Mouse (Mus musculus): ENCODE data around the gene Tns1. TPM values are rescaled to one million over a fixed set of nuclear protein-coding genes. Genes with fewer than 3 reads are reported as not detected.

Tns1 gene
- polyA plus RNA-seq, 1 experiment from 2014 or later: 120 TPM

GRCm38 (mm10) chr1:73947525-73948304 lies 176.5 kb downstream of the Tns1 start:
- H3K9me3 ChIP-seq (replicated peaks; ENCODE audit: control insufficient read depth, low read length): no peaks in the 10 kb centered on the region
- peaks cover 91% of the 10 kb centered on the region for H3K4me1 ChIP-seq (ENCODE audit: control insufficient read depth, insufficient read depth, low read length)
- no peak for ATAC-seq (replicated peaks; ENCODE audit: extremely low read depth, insufficient read depth, low FRiP score)
- H3K4me3 ChIP-seq (ENCODE audit: low read length): no peak overlapping the region
- peak overlapping the region; percentile 75 for H3K27ac ChIP-seq (ENCODE audit: low read length)
- no peak overlapping the region for H3K4me2 ChIP-seq (ENCODE audit: low read depth, low read length)
- no peaks in the 10 kb centered on the region for H3K27me3 ChIP-seq (ENCODE audit: control insufficient read depth, insufficient read depth, low read length)
- H3K36me3 ChIP-seq (ENCODE audit: control insufficient read depth, insufficient read depth): peaks cover 31% of the 10 kb centered on the region
- 0 out of 2 replicates have a peak overlapping the region, but pooled peaks have one; percentile 6 for H3K9ac ChIP-seq (ENCODE audit: low read length)
- 65% methylated on average over 15 of the region's 15 CpGs for WGBS

DNA sequence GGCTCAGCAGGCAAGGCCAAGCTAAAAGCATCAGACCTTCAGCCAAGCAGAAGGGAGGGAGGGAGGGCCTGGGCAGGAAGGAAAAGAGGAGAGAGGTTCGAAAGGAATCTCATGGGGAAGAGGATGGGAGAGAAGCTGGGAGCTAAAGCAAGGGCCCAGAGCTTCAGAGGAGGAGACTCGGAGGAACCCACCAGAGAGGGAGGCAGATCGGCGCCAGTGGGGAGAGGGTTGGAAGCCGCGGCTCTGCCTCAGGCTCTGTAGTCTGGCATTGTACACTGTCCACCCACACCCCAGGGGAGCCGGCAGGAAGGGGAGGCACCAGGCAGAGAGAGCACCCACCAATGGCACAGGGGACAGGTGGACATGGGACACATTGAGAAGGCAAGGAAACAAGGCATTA lies 177.5 kb downstream of the Tns1 start:
- Histone ChIP-seq H3K27ac (ENCODE audit: low read length) (no peak overlapping the region; the same call in 1 of the 2 replicates), H3K27me3 (ENCODE audit: control insufficient read depth, insufficient read depth, low read length) (no peaks in the 10 kb centered on the region), H3K4me2 (ENCODE audit: low read depth, low read length) (no peak overlapping the region), H3K4me1 (ENCODE audit: control insufficient read depth, insufficient read depth, low read length) (peaks cover 94% of the 10 kb centered on the region), H3K9ac (ENCODE audit: low read length) (no peak overlapping the region), H3K9me3 (replicated peaks; ENCODE audit: control insufficient read depth, low read length) (no peaks in the 10 kb centered on the region), H3K4me3 (ENCODE audit: low read length) (no peak overlapping the region), H3K36me3 (ENCODE audit: control insufficient read depth, insufficient read depth) (peaks cover 25% of the 10 kb centered on the region)
- 69% methylated on average over 7 of the region's 7 CpGs for WGBS
- no peak for ATAC-seq (replicated peaks; ENCODE audit: extremely low read depth, insufficient read depth, low FRiP score)

DNA sequence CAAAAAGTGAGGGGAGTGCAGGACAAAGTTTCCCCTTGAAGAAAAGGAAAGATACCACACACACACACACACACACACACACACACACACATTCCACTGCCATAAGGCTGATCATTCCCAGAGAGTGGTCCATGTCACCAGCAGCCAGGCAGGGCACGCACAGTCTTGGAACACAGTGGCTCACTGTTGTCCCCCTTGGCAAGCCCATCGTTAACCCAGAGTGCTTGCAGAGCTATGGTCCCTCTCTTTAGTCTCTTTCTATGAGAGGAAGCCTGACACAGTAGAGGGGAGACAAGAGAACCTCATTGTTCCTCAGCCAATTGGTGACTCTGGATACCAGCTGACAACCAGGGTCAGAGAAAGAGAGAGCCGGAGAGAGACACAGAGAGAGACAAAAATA lies 179.9 kb downstream of the Tns1 start:
- H3K4me1 ChIP-seq (ENCODE audit: control insufficient read depth, insufficient read depth, low read length): peaks cover 91% of the 10 kb centered on the region
- peak overlapping the region; percentile 82 for H3K27ac ChIP-seq (ENCODE audit: low read length)
- no peak for ATAC-seq (replicated peaks; ENCODE audit: extremely low read depth, insufficient read depth, low FRiP score)
- peak overlapping the region; percentile 40; the same call in 1 of the 2 replicates for H3K9ac ChIP-seq (ENCODE audit: low read length)
- H3K27me3 ChIP-seq (ENCODE audit: control insufficient read depth, insufficient read depth, low read length): no peaks in the 10 kb centered on the region
- 46% methylated on average over 3 of the region's 3 CpGs for WGBS
- H3K4me2 ChIP-seq (ENCODE audit: low read depth, low read length): no peak overlapping the region
- peaks cover 25% of the 10 kb centered on the region for H3K36me3 ChIP-seq (ENCODE audit: control insufficient read depth, insufficient read depth)
- no peak overlapping the region for H3K4me3 ChIP-seq (ENCODE audit: low read length)
- no peaks in the 10 kb centered on the region for H3K9me3 ChIP-seq (replicated peaks; ENCODE audit: control insufficient read depth, low read length)

DNA sequence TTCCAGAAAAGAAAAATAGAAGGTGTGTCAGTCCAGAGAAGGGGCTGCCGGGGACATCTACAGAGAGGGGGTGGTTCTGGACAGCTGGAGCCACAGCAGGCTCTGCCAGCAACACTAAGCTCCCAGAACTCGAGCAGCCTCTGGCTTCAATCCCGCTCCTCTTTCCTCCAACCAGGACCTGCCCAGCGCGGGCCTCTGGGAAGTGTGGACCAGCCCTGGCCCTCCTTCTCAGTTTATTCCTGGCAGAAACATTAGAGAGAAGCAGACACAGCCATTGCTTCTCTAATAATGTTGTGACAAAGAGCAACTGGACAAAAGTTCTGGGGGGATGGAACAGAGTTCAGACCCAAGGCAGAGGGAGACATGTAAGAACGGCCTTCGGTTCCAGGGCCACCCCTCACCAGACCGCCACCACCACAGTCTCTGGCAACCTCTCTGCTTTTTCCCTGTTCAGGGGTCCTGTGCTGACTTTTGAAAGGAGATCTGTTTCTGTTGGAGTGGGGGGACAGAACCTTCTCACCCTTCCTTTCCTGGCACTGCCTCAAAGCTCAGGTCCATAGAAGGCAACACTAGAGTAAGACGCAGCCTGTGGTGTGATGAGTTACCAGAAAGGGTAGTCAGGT lies 180.5 kb downstream of the Tns1 start:
- H3K9me3 ChIP-seq (replicated peaks; ENCODE audit: control insufficient read depth, low read length): no peaks in the 10 kb centered on the region
- H3K4me2 ChIP-seq (ENCODE audit: low read depth, low read length): no peak overlapping the region
- peak overlapping the region; percentile 82 for H3K27ac ChIP-seq (ENCODE audit: low read length)
- H3K9ac ChIP-seq (ENCODE audit: low read length): peak overlapping the region; percentile 45; the same call in 1 of the 2 replicates
- H3K27me3 ChIP-seq (ENCODE audit: control insufficient read depth, insufficient read depth, low read length): no peaks in the 10 kb centered on the region
- no peak overlapping the region for H3K4me3 ChIP-seq (ENCODE audit: low read length)
- H3K36me3 ChIP-seq (ENCODE audit: control insufficient read depth, insufficient read depth): peaks cover 25% of the 10 kb centered on the region
- peaks cover 88% of the 10 kb centered on the region for H3K4me1 ChIP-seq (ENCODE audit: control insufficient read depth, insufficient read depth, low read length)
- 0 out of 2 replicates have a peak, but pooled peaks have one; percentile 21 for ATAC-seq (replicated peaks; ENCODE audit: extremely low read depth, insufficient read depth, low FRiP score)
- WGBS: 66% methylated on average over 9 of the region's 9 CpGs

DNA sequence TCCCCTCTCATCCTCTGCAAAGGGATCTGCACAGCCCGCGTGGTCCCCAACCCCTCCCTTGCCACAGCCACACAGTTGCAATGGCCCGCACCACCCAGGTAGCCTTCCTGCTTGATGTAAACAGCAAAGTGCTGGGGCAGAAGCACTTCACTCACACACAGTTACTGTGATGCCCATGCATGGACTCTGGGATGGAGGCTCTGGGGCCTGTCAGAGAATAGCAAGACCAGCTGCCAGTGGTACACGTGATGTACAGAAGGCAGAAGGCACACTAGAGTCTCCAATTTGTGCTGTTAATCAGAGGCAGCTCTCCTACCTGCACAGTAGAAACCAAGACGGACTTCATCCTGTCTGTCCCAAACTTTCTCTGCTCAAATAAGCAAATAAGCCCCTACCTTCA lies 181.0 kb downstream of the Tns1 start:
- Histone ChIP-seq H3K27ac (ENCODE audit: low read length) (peak overlapping the region; percentile 82), H3K36me3 (ENCODE audit: control insufficient read depth, insufficient read depth) (peaks cover 29% of the 10 kb centered on the region), H3K9me3 (replicated peaks; ENCODE audit: control insufficient read depth, low read length) (no peaks in the 10 kb centered on the region), H3K9ac (ENCODE audit: low read length) (peak overlapping the region; percentile 45; the same call in 1 of the 2 replicates), H3K4me3 (ENCODE audit: low read length) (no peak overlapping the region), H3K27me3 (ENCODE audit: control insufficient read depth, insufficient read depth, low read length) (no peaks in the 10 kb centered on the region), H3K4me1 (ENCODE audit: control insufficient read depth, insufficient read depth, low read length) (peaks cover 88% of the 10 kb centered on the region), H3K4me2 (ENCODE audit: low read depth, low read length) (no peak overlapping the region)
- WGBS: 87% methylated on average over 5 of the region's 5 CpGs
- no peak for ATAC-seq (replicated peaks; ENCODE audit: extremely low read depth, insufficient read depth, low FRiP score)

GRCm38 (mm10) chr1:73942243-73942642 lies 182.0 kb downstream of the Tns1 start:
- no peak overlapping the region for H3K9ac ChIP-seq (ENCODE audit: low read length)
- no peaks in the 10 kb centered on the region for H3K9me3 ChIP-seq (replicated peaks; ENCODE audit: control insufficient read depth, low read length)
- H3K4me2 ChIP-seq (ENCODE audit: low read depth, low read length): no peak overlapping the region
- no peaks in the 10 kb centered on the region for H3K27me3 ChIP-seq (ENCODE audit: control insufficient read depth, insufficient read depth, low read length)
- H3K4me3 ChIP-seq (ENCODE audit: low read length): no peak overlapping the region
- peaks cover 88% of the 10 kb centered on the region for H3K4me1 ChIP-seq (ENCODE audit: control insufficient read depth, insufficient read depth, low read length)
- 46% methylated on average over 2 of the region's 2 CpGs for WGBS
- peak; percentile 33 for ATAC-seq (replicated peaks; ENCODE audit: extremely low read depth, insufficient read depth, low FRiP score)
- peak overlapping the region; percentile 82 for H3K27ac ChIP-seq (ENCODE audit: low read length)
- H3K36me3 ChIP-seq (ENCODE audit: control insufficient read depth, insufficient read depth): peaks cover 33% of the 10 kb centered on the region

- H3K9me3 ChIP-seq (replicated peaks; ENCODE audit: control insufficient read depth, low read length): no peaks in the 10 kb centered on the region
- no peak overlapping the region for H3K9ac ChIP-seq (ENCODE audit: low read length)
- no peak for ATAC-seq (replicated peaks; ENCODE audit: extremely low read depth, insufficient read depth, low FRiP score)
- no peak overlapping the region for H3K4me2 ChIP-seq (ENCODE audit: low read depth, low read length)
- H3K27me3 ChIP-seq (ENCODE audit: control insufficient read depth, insufficient read depth, low read length): no peaks in the 10 kb centered on the region
- peaks cover 36% of the 10 kb centered on the region for H3K36me3 ChIP-seq (ENCODE audit: control insufficient read depth, insufficient read depth)
- 81% methylated on average over 9 of the region's 9 CpGs for WGBS
- no peak overlapping the region for H3K4me3 ChIP-seq (ENCODE audit: low read length)
- peaks cover 85% of the 10 kb centered on the region for H3K4me1 ChIP-seq (ENCODE audit: control insufficient read depth, insufficient read depth, low read length)
- H3K27ac ChIP-seq (ENCODE audit: low read length): peak overlapping the region; percentile 48
Measured at GRCm38 (mm10) chr1:73941697-73942096, 182.6 kb downstream of the Tns1 start.

DNA sequence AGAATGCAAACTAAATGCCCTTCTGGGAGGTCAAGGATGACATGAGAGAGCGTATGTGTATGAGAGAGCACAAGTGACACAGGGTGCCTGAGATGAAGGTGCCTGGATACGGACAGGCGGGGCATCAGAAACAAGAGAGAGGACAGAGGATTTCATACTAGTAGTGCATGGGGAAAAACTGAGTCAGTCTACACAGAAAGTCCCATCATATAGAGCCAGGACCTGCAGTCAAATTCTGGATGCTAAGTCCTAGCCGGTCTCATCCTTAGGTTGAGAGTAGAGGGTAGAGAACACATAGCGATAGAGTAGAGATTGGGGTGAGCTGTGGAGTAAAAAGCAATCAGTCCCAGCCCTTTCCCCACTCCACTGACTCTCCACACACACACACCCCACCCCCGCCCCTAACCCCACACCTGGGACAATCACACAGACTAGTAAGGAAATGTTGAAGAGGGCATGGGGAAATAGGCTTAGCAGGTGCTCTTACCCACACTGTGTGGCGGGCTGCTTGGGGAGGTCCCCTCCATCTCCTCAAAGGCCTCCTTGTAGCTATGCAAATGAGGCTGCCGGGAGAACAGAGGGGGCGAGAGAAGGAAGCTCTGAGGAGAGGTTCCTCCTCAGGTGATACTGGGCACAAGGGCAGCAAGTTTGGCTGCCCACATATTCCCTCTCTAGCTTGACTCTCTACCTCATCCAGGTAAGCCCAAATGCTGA lies 183.6 kb downstream of the Tns1 start:
- Histone ChIP-seq H3K9ac (ENCODE audit: low read length) (no peak overlapping the region), H3K4me2 (ENCODE audit: low read depth, low read length) (no peak overlapping the region), H3K27ac (ENCODE audit: low read length) (peak overlapping the region; percentile 16; the same call in 1 of the 2 replicates), H3K27me3 (ENCODE audit: control insufficient read depth, insufficient read depth, low read length) (no peaks in the 10 kb centered on the region), H3K4me3 (ENCODE audit: low read length) (no peak overlapping the region), H3K4me1 (ENCODE audit: control insufficient read depth, insufficient read depth, low read length) (peaks cover 87% of the 10 kb centered on the region), H3K36me3 (ENCODE audit: control insufficient read depth, insufficient read depth) (peaks cover 47% of the 10 kb centered on the region), H3K9me3 (replicated peaks; ENCODE audit: control insufficient read depth, low read length) (no peaks in the 10 kb centered on the region)
- 80% methylated on average over 9 of the region's 9 CpGs for WGBS
- ATAC-seq (replicated peaks; ENCODE audit: extremely low read depth, insufficient read depth, low FRiP score): no peak
